Mouse (Mus musculus) 416B (cell line): ENCODE measurements around the gene Sult1a1.

Source experiments
- DNase-seq: peaks from one replicate; pipeline ENCODE4 v3.0.0; 2011; ENCODE audit warnings: low read depth

Gene Sult1a1

GRCm38 (mm10) chr7:126659771-126660170 is 16.5 kb downstream of the Sult1a1 start:
- no peak for DNase-seq

GRCm38 (mm10) chr7:126657522-126657921 is 18.7 kb downstream of the Sult1a1 start:
- peak; percentile 49 for DNase-seq

GRCm38 (mm10) chr7:126655695-126656094 is 20.5 kb downstream of the Sult1a1 start:
- DNase-seq = peak; percentile 98

GRCm38 (mm10) chr7:126653991-126654390 is 22.2 kb downstream of the Sult1a1 start:
- no peak for DNase-seq

GRCm38 (mm10) chr7:126650852-126651251 is 25.4 kb downstream of the Sult1a1 start:
- peak; percentile 77 for DNase-seq

- DNase-seq = peak; percentile 94
These were observed 26.8 kb downstream of the Sult1a1 start, which contains the start of gene Sgf29 for GRCm38 (mm10) chr7:126649231-126650051. Gene Sgf29, plus strand, starts transcription at chr7:126649309.

- peak; percentile 83 for DNase-seq
These were observed 27.7 kb downstream of the Sult1a1 start for GRCm38 (mm10) chr7:126648486-126648885.

GRCm38 (mm10) chr7:126645708-126646107 is 30.5 kb downstream of the Sult1a1 start:
- no peak for DNase-seq

- peak; percentile 49 for DNase-seq
These were observed 31.3 kb downstream of the Sult1a1 start for GRCm38 (mm10) chr7:126644914-126645313.

- peak; percentile 44 for DNase-seq
These were observed 31.9 kb downstream of the Sult1a1 start for GRCm38 (mm10) chr7:126644345-126644744.

GRCm38 (mm10) chr7:126643244-126643617 is 33.0 kb downstream of the Sult1a1 start:
- DNase-seq = peak; percentile 81

GRCm38 (mm10) chr7:126642545-126643243 is 33.5 kb downstream of the Sult1a1 start:
- DNase-seq = peak; percentile 61

GRCm38 (mm10) chr7:126636733-126637520 is 39.3 kb downstream of the Sult1a1 start:
- peak; percentile 80 for DNase-seq

GRCm38 (mm10) chr7:126635375-126635774 is 40.9 kb downstream of the Sult1a1 start:
- DNase-seq = peak; percentile 70

GRCm38 (mm10) chr7:126632478-126632877 is 43.8 kb downstream of the Sult1a1 start:
- DNase-seq = peak; percentile 66

GRCm38 (mm10) chr7:126630824-126631518 is 45.3 kb downstream of the Sult1a1 start, which contains the start of gene Nupr1:
Gene Nupr1, minus strand, starts transcription at chr7:126630861.
- DNase-seq = no peak

- DNase-seq = peak; percentile 22
These were observed 46.3 kb downstream of the Sult1a1 start for GRCm38 (mm10) chr7:126629915-126630314.

- DNase-seq = no peak
These were observed 48.1 kb downstream of the Sult1a1 start for GRCm38 (mm10) chr7:126628111-126628510.

- DNase-seq = no peak
These were observed 50.2 kb downstream of the Sult1a1 start for GRCm38 (mm10) chr7:126625807-126626600.

GRCm38 (mm10) chr7:126625369-126625768 is 50.9 kb downstream of the Sult1a1 start:
- no peak for DNase-seq

- no peak for DNase-seq
These were observed 51.5 kb downstream of the Sult1a1 start for GRCm38 (mm10) chr7:126624774-126625173.
